In genomic region chr14:102477162-102477561, GRCm38 (mm10) we compare ENCODE assay signal across 21 mouse cellular contexts.
"Had no signal": no experiment of that assay in that cellular context is flagged by ENCODE, and none has a peak within 500 bp of the region (broad histone marks: within the 10 kb centered on the region; RNA-seq: fewer than 3 reads in every experiment).

No protein-coding gene starts in this region.

- DNase-seq: cerebellum, adult 8-10 months; cerebellum, adult 9-10 months; cerebellum, adult 9-11 months; cerebellum, postnatal 10 days; cerebellum, postnatal 14 days; cerebellum, postnatal 25 days; cerebellum, postnatal 36 days; embryo, embryonic 11 days; forebrain, postnatal 0 days; gastrocnemius, adult 2 months; gastrocnemius, postnatal 10 days; gastrocnemius, postnatal 14 days; gastrocnemius, postnatal 25 days; gastrocnemius, postnatal 36 days; heart, adult 11 months; heart, adult 18-20 months; heart, adult 2 months had no signal

- ATAC-seq: forebrain, embryonic 13.5 days; forebrain, embryonic 14.5 days; forebrain, embryonic 15.5 days; forebrain, embryonic 16.5 days; forebrain, postnatal 0 days had no signal
